Mouse (Mus musculus): ENCODE measurements around the gene Kcnh5. TPM values are rescaled to one million over a fixed set of nuclear protein-coding genes. Genes with fewer than 3 reads are reported as not detected.

Gene Kcnh5
- polyA plus RNA-seq, 1 experiment = 11.5 TPM

- TF ChIP-seq POLR2A (IDR thresholded peaks at IDR 0.05; ENCODE audit: extremely low read depth, insufficient read depth, low read length) (no peak), CTCF (IDR thresholded peaks at IDR 0.05; ENCODE audit: extremely low read depth, insufficient read depth, low read length) (no peak)
- H3K4me1 ChIP-seq (ENCODE audit: control insufficient read depth, insufficient read depth, low read length) = no peaks in the 10 kb centered on the region
- no peak overlapping the region for H3K4me3 ChIP-seq (ENCODE audit: insufficient read depth, low read length)
- H3K27ac ChIP-seq (ENCODE audit: insufficient read depth, low read length) = no peak overlapping the region
Measured at GRCm38 (mm10) chr12:74898211-74898610, 278.9 kb downstream of the Kcnh5 start.

- Histone ChIP-seq H3K4me1 (ENCODE audit: control insufficient read depth, insufficient read depth, low read length) (no peaks in the 10 kb centered on the region), H3K27ac (ENCODE audit: insufficient read depth, low read length) (no peak overlapping the region)
- TF ChIP-seq CTCF (IDR thresholded peaks at IDR 0.05; ENCODE audit: extremely low read depth, insufficient read depth, low read length) (no peak), POLR2A (IDR thresholded peaks at IDR 0.05; ENCODE audit: extremely low read depth, insufficient read depth, low read length) (no peak)
Measured at GRCm38 (mm10) chr12:74894870-74895423, 282.2 kb downstream of the Kcnh5 start.

GRCm38 (mm10) chr12:74889419-74889818, 287.7 kb downstream of the Kcnh5 start:
- Histone ChIP-seq H3K4me3 (ENCODE audit: insufficient read depth, low read length) (no peak overlapping the region), H3K27ac (ENCODE audit: insufficient read depth, low read length) (no peak overlapping the region), H3K4me1 (ENCODE audit: control insufficient read depth, insufficient read depth, low read length) (no peaks in the 10 kb centered on the region)
- TF ChIP-seq POLR2A (IDR thresholded peaks at IDR 0.05; ENCODE audit: extremely low read depth, insufficient read depth, low read length) = no peak
- no peak for TF ChIP-seq CTCF (IDR thresholded peaks at IDR 0.05; ENCODE audit: extremely low read depth, insufficient read depth, low read length)

More at GRCm38 (mm10) chr12:74894870-74895423, 282.2 kb downstream of the Kcnh5 start:
- no peak overlapping the region for H3K4me3 ChIP-seq (ENCODE audit: insufficient read depth, low read length)

- Histone ChIP-seq H3K27ac (ENCODE audit: insufficient read depth, low read length) (no peak overlapping the region), H3K4me3 (ENCODE audit: insufficient read depth, low read length) (no peak overlapping the region), H3K4me1 (ENCODE audit: control insufficient read depth, insufficient read depth, low read length) (no peaks in the 10 kb centered on the region)
- no peak for TF ChIP-seq POLR2A (IDR thresholded peaks at IDR 0.05; ENCODE audit: extremely low read depth, insufficient read depth, low read length)
- TF ChIP-seq CTCF (IDR thresholded peaks at IDR 0.05; ENCODE audit: extremely low read depth, insufficient read depth, low read length) = no peak
Measured at GRCm38 (mm10) chr12:74887064-74887463, 290.1 kb downstream of the Kcnh5 start.

- TF ChIP-seq POLR2A (IDR thresholded peaks at IDR 0.05; ENCODE audit: extremely low read depth, insufficient read depth, low read length) = no peak
- no peak for TF ChIP-seq CTCF (IDR thresholded peaks at IDR 0.05; ENCODE audit: extremely low read depth, insufficient read depth, low read length)
Measured at GRCm38 (mm10) chr12:74881344-74881743, 295.8 kb downstream of the Kcnh5 start.

GRCm38 (mm10) chr12:74855666-74856065, 321.5 kb downstream of the Kcnh5 start:
- Histone ChIP-seq H3K27ac (ENCODE audit: insufficient read depth, low read length) (no peak overlapping the region), H3K4me1 (ENCODE audit: control insufficient read depth, insufficient read depth, low read length) (no peaks in the 10 kb centered on the region), H3K4me3 (ENCODE audit: insufficient read depth, low read length) (no peak overlapping the region)
- no peak for TF ChIP-seq CTCF (IDR thresholded peaks at IDR 0.05; ENCODE audit: extremely low read depth, insufficient read depth, low read length)
- no peak for TF ChIP-seq POLR2A (IDR thresholded peaks at IDR 0.05; ENCODE audit: extremely low read depth, insufficient read depth, low read length)

More at GRCm38 (mm10) chr12:74881344-74881743, 295.8 kb downstream of the Kcnh5 start:
- Histone ChIP-seq H3K27ac (ENCODE audit: insufficient read depth, low read length) (no peak overlapping the region), H3K4me3 (ENCODE audit: insufficient read depth, low read length) (no peak overlapping the region), H3K4me1 (ENCODE audit: control insufficient read depth, insufficient read depth, low read length) (no peaks in the 10 kb centered on the region)

- TF ChIP-seq CTCF (IDR thresholded peaks at IDR 0.05; ENCODE audit: extremely low read depth, insufficient read depth, low read length) (no peak), POLR2A (IDR thresholded peaks at IDR 0.05; ENCODE audit: extremely low read depth, insufficient read depth, low read length) (no peak)
- no peaks in the 10 kb centered on the region for H3K4me1 ChIP-seq (ENCODE audit: control insufficient read depth, insufficient read depth, low read length)
Measured at GRCm38 (mm10) chr12:74854263-74854662, 322.9 kb downstream of the Kcnh5 start.

GRCm38 (mm10) chr12:74850323-74850722, 326.8 kb downstream of the Kcnh5 start:
- TF ChIP-seq POLR2A (IDR thresholded peaks at IDR 0.05; ENCODE audit: extremely low read depth, insufficient read depth, low read length) (no peak), CTCF (IDR thresholded peaks at IDR 0.05; ENCODE audit: extremely low read depth, insufficient read depth, low read length) (no peak)
- H3K27ac ChIP-seq (ENCODE audit: insufficient read depth, low read length) = no peak overlapping the region

More at GRCm38 (mm10) chr12:74854263-74854662, 322.9 kb downstream of the Kcnh5 start:
- Histone ChIP-seq H3K27ac (ENCODE audit: insufficient read depth, low read length) (no peak overlapping the region), H3K4me3 (ENCODE audit: insufficient read depth, low read length) (no peak overlapping the region)

GRCm38 (mm10) chr12:74849912-74850311, 327.2 kb downstream of the Kcnh5 start:
- TF ChIP-seq CTCF (IDR thresholded peaks at IDR 0.05; ENCODE audit: extremely low read depth, insufficient read depth, low read length) = no peak
- no peak for TF ChIP-seq POLR2A (IDR thresholded peaks at IDR 0.05; ENCODE audit: extremely low read depth, insufficient read depth, low read length)
- Histone ChIP-seq H3K27ac (ENCODE audit: insufficient read depth, low read length) (no peak overlapping the region), H3K4me3 (ENCODE audit: insufficient read depth, low read length) (no peak overlapping the region), H3K4me1 (ENCODE audit: control insufficient read depth, insufficient read depth, low read length) (no peaks in the 10 kb centered on the region)

More at GRCm38 (mm10) chr12:74850323-74850722, 326.8 kb downstream of the Kcnh5 start:
- Histone ChIP-seq H3K4me1 (ENCODE audit: control insufficient read depth, insufficient read depth, low read length) (no peaks in the 10 kb centered on the region), H3K4me3 (ENCODE audit: insufficient read depth, low read length) (no peak overlapping the region)

GRCm38 (mm10) chr12:74848611-74849347, 328.4 kb downstream of the Kcnh5 start:
- H3K27ac ChIP-seq (ENCODE audit: insufficient read depth, low read length) = no peak overlapping the region
- no peaks in the 10 kb centered on the region for H3K4me1 ChIP-seq (ENCODE audit: control insufficient read depth, insufficient read depth, low read length)
- TF ChIP-seq POLR2A (IDR thresholded peaks at IDR 0.05; ENCODE audit: extremely low read depth, insufficient read depth, low read length) = no peak
- no peak for TF ChIP-seq CTCF (IDR thresholded peaks at IDR 0.05; ENCODE audit: extremely low read depth, insufficient read depth, low read length)
- no peak overlapping the region for H3K4me3 ChIP-seq (ENCODE audit: insufficient read depth, low read length)

Other genes with a start within 250 kb of the Kcnh5 start
- gene Rhoj, start 131.0 kb upstream of the Kcnh5 start, polyA plus RNA-seq (2012; rRNA removed) = 4.9 and 5.4 TPM in 2 replicates
- gene Gphb5, start 239.4 kb upstream of the Kcnh5 start, polyA plus RNA-seq (2012; rRNA removed) = not detected in 2 replicates